Mouse (Mus musculus) embryo, embryonic 11.5 days (tissue): ENCODE results near the gene Lad1.

Experiments
- DNase-seq: peaks from one replicate; pipeline ENCODE4 v3.0.0-alpha.2; 2012; ENCODE audit warnings: low read depth, low spot score

Lad1 gene

GRCm38 (mm10) chr1:135844481-135844880 lies 26.1 kb downstream of the Lad1 start:
- no peak for DNase-seq

GRCm38 (mm10) chr1:135846632-135847031 lies 28.2 kb downstream of the Lad1 start:
- DNase-seq, result no peak

GRCm38 (mm10) chr1:135847139-135847562 lies 28.8 kb downstream of the Lad1 start:
- DNase-seq, result peak; percentile 46

- DNase-seq, result no peak
These were observed 29.4 kb downstream of the Lad1 start for GRCm38 (mm10) chr1:135847611-135848351.

- DNase-seq, result no peak
These were observed 32.5 kb downstream of the Lad1 start for GRCm38 (mm10) chr1:135850722-135851512.

GRCm38 (mm10) chr1:135852044-135852756 lies 33.8 kb downstream of the Lad1 start:
- peak; percentile 11 for DNase-seq

- no peak for DNase-seq
These were observed 34.8 kb downstream of the Lad1 start for GRCm38 (mm10) chr1:135853200-135853599.

- DNase-seq, result no peak
These were observed 36.4 kb downstream of the Lad1 start for GRCm38 (mm10) chr1:135854591-135855343.

GRCm38 (mm10) chr1:135855344-135855687 lies 36.9 kb downstream of the Lad1 start:
- DNase-seq, result no peak

- no peak for DNase-seq
These were observed 37.7 kb downstream of the Lad1 start for GRCm38 (mm10) chr1:135856070-135856469.

- no peak for DNase-seq
These were observed 38.9 kb downstream of the Lad1 start for GRCm38 (mm10) chr1:135857137-135857775.

GRCm38 (mm10) chr1:135858533-135858932 lies 40.1 kb downstream of the Lad1 start:
- no peak for DNase-seq

GRCm38 (mm10) chr1:135861091-135861490 lies 42.7 kb downstream of the Lad1 start:
- DNase-seq, result no peak

- no peak for DNase-seq
These were observed 43.7 kb downstream of the Lad1 start for GRCm38 (mm10) chr1:135861980-135862552.

- DNase-seq, result no peak
These were observed 44.2 kb downstream of the Lad1 start for GRCm38 (mm10) chr1:135862561-135862960.

- no peak for DNase-seq
These were observed 45.5 kb downstream of the Lad1 start for GRCm38 (mm10) chr1:135863786-135864335.

- no peak for DNase-seq
These were observed 46.4 kb downstream of the Lad1 start for GRCm38 (mm10) chr1:135864830-135865229.

- peak; percentile 69 for DNase-seq
These were observed 47.3 kb downstream of the Lad1 start for GRCm38 (mm10) chr1:135865518-135866194.

GRCm38 (mm10) chr1:135868570-135868969 lies 50.2 kb downstream of the Lad1 start:
- DNase-seq, result no peak

- no peak for DNase-seq
These were observed 54.6 kb downstream of the Lad1 start for GRCm38 (mm10) chr1:135872991-135873390.
